Mouse (Mus musculus) embryonic facial prominence, embryonic 10.5 days (tissue): ENCODE measurements at regions not wholly inside any gene's neighbourhood (a gene's known extent, or its start where the extent isn't known, plus 50 kb on each side); places are given as distances from the start of the nearest gene placed in this dataset.

Experiments
- DNase-seq: peaks from one replicate; pipeline ENCODE4 v3.0.0-alpha.2; 2017; ENCODE audit warnings: low spot score
- H3K27ac ChIP-seq: fragments of 300-500 bp; sonication (generic); replicated peaks from 2 replicates; pipeline ENCODE4 v1.5.1; 2016; ENCODE audit warnings: mild to moderate bottlenecking
- H3K27me3 ChIP-seq: fragments of 300-500 bp; sonication (generic); replicated peaks from 2 replicates; pipeline ENCODE4 v1.6.1; 2016; ENCODE audit warnings: low read depth, mild to moderate bottlenecking; ENCODE audit not compliant: poor library complexity, severe bottlenecking
- H3K36me3 ChIP-seq: fragments of 300-500 bp; sonication (generic); replicated peaks from 2 replicates; pipeline ENCODE4 v1.6.1; 2016; ENCODE audit warnings: mild to moderate bottlenecking, moderate library complexity
- H3K4me1 ChIP-seq: fragments of 300-500 bp; sonication (generic); 2 replicates; pipeline ENCODE4 v1.6.1; 2016
- H3K4me3 ChIP-seq: fragments of 300-500 bp; sonication (generic); 2 replicates; pipeline ENCODE4 v1.5.1; 2016; ENCODE audit warnings: mild to moderate bottlenecking, moderate library complexity
- H3K9me3 ChIP-seq: fragments of 300-500 bp; sonication (generic); 2 replicates; pipeline ENCODE4 v1.6.1; 2016; ENCODE audit warnings: mild to moderate bottlenecking
- WGBS: fragments of 180-500 bp; shearing (Covaris S2); methylation state at CpG from one replicate; pipeline ENCODE4 v1.1.7; 2016; 5-methylcytosine and 5-hydroxymethylcytosine counted together

GRCm38 (mm10) chr16:71622664-71623063 lies 685.4 kb upstream of the Robo1 start:
- 90% methylated on average over 8 of the region's 8 CpGs for WGBS
- DNase-seq: no peak
- Histone ChIP-seq H3K27me3 (no peaks in the 10 kb centered on the region), H3K9me3 (no peaks in the 10 kb centered on the region), H3K4me3 (no peak overlapping the region), H3K36me3 (no peaks in the 10 kb centered on the region), H3K27ac (no peak overlapping the region), H3K4me1 (no peaks in the 10 kb centered on the region)

- Histone ChIP-seq H3K4me3 (no peak overlapping the region), H3K27ac (no peak overlapping the region), H3K36me3 (no peaks in the 10 kb centered on the region), H3K9me3 (no peaks in the 10 kb centered on the region), H3K27me3 (no peaks in the 10 kb centered on the region), H3K4me1 (no peaks in the 10 kb centered on the region)
- no peak for DNase-seq
- 85% methylated on average over 2 of the region's 2 CpGs for WGBS
Measured at GRCm38 (mm10) chr16:71640361-71640760, 667.7 kb upstream of the Robo1 start.

GRCm38 (mm10) chr16:71643223-71643622 lies 664.9 kb upstream of the Robo1 start:
- no peak overlapping the region for H3K4me3 ChIP-seq
- no peaks in the 10 kb centered on the region for H3K4me1 ChIP-seq
- WGBS: 66% methylated on average over 6 of the region's 6 CpGs
- DNase-seq: no peak
- H3K9me3 ChIP-seq: no peaks in the 10 kb centered on the region
- H3K27me3 ChIP-seq: no peaks in the 10 kb centered on the region
- H3K27ac ChIP-seq: no peak overlapping the region
- no peaks in the 10 kb centered on the region for H3K36me3 ChIP-seq

- Histone ChIP-seq H3K27me3 (no peaks in the 10 kb centered on the region), H3K9me3 (no peaks in the 10 kb centered on the region), H3K27ac (peak overlapping the region; percentile 3), H3K36me3 (no peaks in the 10 kb centered on the region), H3K4me3 (no peak overlapping the region), H3K4me1 (peaks cover 9% of the 10 kb centered on the region)
- DNase-seq: peak; percentile 81
- WGBS: 7% methylated on average over 2 of the region's 2 CpGs
Measured at GRCm38 (mm10) chr16:71678075-71678701, 629.9 kb upstream of the Robo1 start.

GRCm38 (mm10) chr16:71693464-71693863 lies 614.6 kb upstream of the Robo1 start:
- no peaks in the 10 kb centered on the region for H3K27me3 ChIP-seq
- H3K9me3 ChIP-seq: no peaks in the 10 kb centered on the region
- H3K36me3 ChIP-seq: no peaks in the 10 kb centered on the region
- 41% methylated on average over 4 of the region's 4 CpGs for WGBS
- H3K4me3 ChIP-seq: no peak overlapping the region
- H3K27ac ChIP-seq: no peak overlapping the region
- H3K4me1 ChIP-seq: peaks cover 9% of the 10 kb centered on the region; the same call in 1 of the 2 replicates
- no peak for DNase-seq

GRCm38 (mm10) chr16:71705846-71706245 lies 602.3 kb upstream of the Robo1 start:
- H3K27ac ChIP-seq: no peak overlapping the region
- no peaks in the 10 kb centered on the region for H3K27me3 ChIP-seq
- H3K4me1 ChIP-seq: no peaks in the 10 kb centered on the region
- no peak overlapping the region for H3K4me3 ChIP-seq
- no peaks in the 10 kb centered on the region for H3K36me3 ChIP-seq
- no peaks in the 10 kb centered on the region for H3K9me3 ChIP-seq
- no peak for DNase-seq

- no peak overlapping the region for H3K27ac ChIP-seq
- H3K36me3 ChIP-seq: no peaks in the 10 kb centered on the region
Measured at GRCm38 (mm10) chr16:71709684-71710083, 598.4 kb upstream of the Robo1 start.

GRCm38 (mm10) chr16:71711879-71712278 lies 596.2 kb upstream of the Robo1 start:
- DNase-seq: no peak
- WGBS: 77% methylated on average over 2 of the region's 2 CpGs
- Histone ChIP-seq H3K36me3 (no peaks in the 10 kb centered on the region), H3K4me1 (no peaks in the 10 kb centered on the region), H3K4me3 (no peak overlapping the region), H3K9me3 (no peaks in the 10 kb centered on the region), H3K27me3 (no peaks in the 10 kb centered on the region), H3K27ac (no peak overlapping the region)

More at GRCm38 (mm10) chr16:71709684-71710083, 598.4 kb upstream of the Robo1 start:
- 91% methylated on average over 3 of the region's 3 CpGs for WGBS
- no peaks in the 10 kb centered on the region for H3K9me3 ChIP-seq
- H3K4me1 ChIP-seq: no peaks in the 10 kb centered on the region
- no peaks in the 10 kb centered on the region for H3K27me3 ChIP-seq
- no peak overlapping the region for H3K4me3 ChIP-seq
- DNase-seq: no peak

- no peak for DNase-seq
- Histone ChIP-seq H3K27me3 (no peaks in the 10 kb centered on the region), H3K4me3 (no peak overlapping the region), H3K27ac (no peak overlapping the region), H3K36me3 (no peaks in the 10 kb centered on the region), H3K4me1 (no peaks in the 10 kb centered on the region), H3K9me3 (no peaks in the 10 kb centered on the region)
- 29% methylated on average over 3 of the region's 3 CpGs for WGBS
Measured at GRCm38 (mm10) chr16:71717207-71717606, 590.9 kb upstream of the Robo1 start.

GRCm38 (mm10) chr16:71724898-71725297 lies 583.2 kb upstream of the Robo1 start:
- 83% methylated on average over 2 of the region's 2 CpGs for whole genome bisulfite sequencing
- H3K9me3 ChIP-seq: no peaks in the 10 kb centered on the region
- no peak overlapping the region for H3K27ac ChIP-seq
- no peaks in the 10 kb centered on the region for H3K27me3 ChIP-seq
- no peaks in the 10 kb centered on the region for H3K36me3 ChIP-seq
- no peaks in the 10 kb centered on the region for H3K4me1 ChIP-seq
- DNase-seq: no peak
- H3K4me3 ChIP-seq: no peak overlapping the region

GRCm38 (mm10) chr16:71737941-71738340 lies 570.2 kb upstream of the Robo1 start:
- no peaks in the 10 kb centered on the region for H3K9me3 ChIP-seq
- no peaks in the 10 kb centered on the region for H3K27me3 ChIP-seq
- no peak for DNase-seq
- H3K4me3 ChIP-seq: no peak overlapping the region
- no peaks in the 10 kb centered on the region for H3K36me3 ChIP-seq
- WGBS: 93% methylated on average over 2 of the region's 2 CpGs
- no peak overlapping the region for H3K27ac ChIP-seq
- H3K4me1 ChIP-seq: no peaks in the 10 kb centered on the region

- 91% methylated on average over 5 of the region's 5 CpGs for WGBS
- Histone ChIP-seq H3K27me3 (no peaks in the 10 kb centered on the region), H3K9me3 (no peaks in the 10 kb centered on the region), H3K4me3 (no peak overlapping the region), H3K27ac (no peak overlapping the region), H3K4me1 (no peaks in the 10 kb centered on the region), H3K36me3 (no peaks in the 10 kb centered on the region)
- no peak for DNase-seq
Measured at GRCm38 (mm10) chr16:71739104-71739503, 569.0 kb upstream of the Robo1 start.

- DNase-seq: no peak
- Histone ChIP-seq H3K9me3 (no peaks in the 10 kb centered on the region), H3K36me3 (no peaks in the 10 kb centered on the region), H3K27me3 (no peaks in the 10 kb centered on the region), H3K4me1 (no peaks in the 10 kb centered on the region), H3K4me3 (no peak overlapping the region), H3K27ac (no peak overlapping the region)
Measured at GRCm38 (mm10) chr16:71780945-71781344, 527.2 kb upstream of the Robo1 start.

GRCm38 (mm10) chr16:71812840-71813239 lies 495.3 kb upstream of the Robo1 start:
- H3K4me3 ChIP-seq: no peak overlapping the region
- no peaks in the 10 kb centered on the region for H3K27me3 ChIP-seq
- no peak overlapping the region for H3K27ac ChIP-seq
- H3K9me3 ChIP-seq: no peaks in the 10 kb centered on the region
- no peaks in the 10 kb centered on the region for H3K4me1 ChIP-seq
- H3K36me3 ChIP-seq: no peaks in the 10 kb centered on the region
- no peak for DNase-seq
- WGBS: 87% methylated on average over 5 of the region's 5 CpGs
